Mouse (Mus musculus) cerebellum, adult 2 months (tissue): Measurements from ENCODE around the gene Mtfp1. TPM values are rescaled to one million over a fixed set of nuclear protein-coding genes. Genes with fewer than 3 reads are reported as not detected.
"Not testable (repeated sequence)": the region's sequence is repeated elsewhere in the genome, so short reads cannot be mapped to it uniquely, and the experiment has no call there.

Source experiments
- DNase-seq, 2 experiments: peaks; one replicate each; pipeline ENCODE4 v3.0.0; 2021
- H3K27ac ChIP-seq: fragments of 200-500 bp; 2 replicates; pipeline ENCODE4 v1.5.1; 2012; ENCODE audit warnings: low read length, control low read depth, inconsistent platforms; ENCODE audit not compliant: insufficient read depth
- H3K27me3 ChIP-seq: fragments of 200-500 bp; 2 replicates; pipeline ENCODE4 v1.6.1; 2012; ENCODE audit warnings: inconsistent platforms, mild to moderate bottlenecking, low read length, moderate library complexity; ENCODE audit not compliant: control insufficient read depth, insufficient read depth
- H3K4me1 ChIP-seq: fragments of 200-500 bp; 2 replicates; pipeline ENCODE4 v1.6.1; 2011; ENCODE audit warnings: low read length; ENCODE audit not compliant: control insufficient read depth, insufficient read depth
- H3K4me3 ChIP-seq: fragments of 200-500 bp; replicated peaks from 2 replicates; pipeline ENCODE3; 2011; ENCODE audit warnings: mild to moderate bottlenecking, low read depth, low read length, control low read depth; ENCODE audit not compliant: insufficient read depth
- CTCF ChIP-seq: fragments of 200-500 bp; IDR thresholded peaks from 2 replicates; pipeline ENCODE4 v1.5.1; 2011; ENCODE audit warnings: low read depth, mild to moderate bottlenecking, control low read depth, low read length, moderate library complexity, borderline replicate concordance; ENCODE audit not compliant: insufficient read depth
- POLR2A ChIP-seq: fragments of 200-500 bp; IDR thresholded peaks from 2 replicates; pipeline ENCODE4 v1.6.1; 2011; ENCODE audit warnings: low read length, control low read depth, borderline replicate concordance; ENCODE audit not compliant: insufficient read depth
- WGBS: fragments of 180-500 bp; shearing (Covaris S2); methylation state at CpG from one replicate; pipeline ENCODE4 v1.1.7; 2018; 5-methylcytosine and 5-hydroxymethylcytosine counted together
- polyA plus RNA-seq: library from polyadenylated mRNA; depleted of rRNA; stranded (reverse); fragments of >200 nt; gene quantifications from 2 replicates; pipeline ENCODE4 v1.2.3, GENCODE M21; 2012

Mtfp1 gene
- polyA plus RNA-seq, 1 experiment, result 65.2 TPM

DNA sequence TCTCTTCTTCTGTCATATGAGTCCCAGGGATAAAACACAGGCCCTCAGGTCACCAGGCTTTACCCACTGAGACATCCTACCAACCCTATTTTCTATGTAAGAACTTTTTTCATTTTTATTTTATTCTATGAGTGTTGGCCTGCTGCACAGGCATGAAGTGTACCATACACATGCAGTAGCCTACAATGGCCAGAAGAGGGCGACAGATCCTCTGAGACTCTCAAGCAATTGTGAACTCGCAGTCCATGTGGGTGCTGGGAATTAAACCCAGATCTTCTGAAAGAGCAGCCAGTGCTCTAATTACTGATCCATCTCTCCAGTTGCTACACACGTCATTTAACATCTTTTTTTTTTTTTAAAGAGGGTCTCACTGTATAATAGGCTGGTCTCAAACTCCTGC, 38.2 kb upstream of the Mtfp1 start:
- H3K27me3 ChIP-seq, result no peaks in the 10 kb centered on the region
- no peak overlapping the region for H3K4me3 ChIP-seq
- no peak for TF ChIP-seq POLR2A
- TF ChIP-seq CTCF, result peak; percentile 26
- peaks cover 5% of the 10 kb centered on the region; the same call in 1 of the 2 replicates for H3K4me1 ChIP-seq
- 58% methylated on average over 3 of the region's 3 CpGs for WGBS
- DNase-seq, result peak in 1 of 2 experiments; percentile 24
- H3K27ac ChIP-seq, result no peak overlapping the region

DNA sequence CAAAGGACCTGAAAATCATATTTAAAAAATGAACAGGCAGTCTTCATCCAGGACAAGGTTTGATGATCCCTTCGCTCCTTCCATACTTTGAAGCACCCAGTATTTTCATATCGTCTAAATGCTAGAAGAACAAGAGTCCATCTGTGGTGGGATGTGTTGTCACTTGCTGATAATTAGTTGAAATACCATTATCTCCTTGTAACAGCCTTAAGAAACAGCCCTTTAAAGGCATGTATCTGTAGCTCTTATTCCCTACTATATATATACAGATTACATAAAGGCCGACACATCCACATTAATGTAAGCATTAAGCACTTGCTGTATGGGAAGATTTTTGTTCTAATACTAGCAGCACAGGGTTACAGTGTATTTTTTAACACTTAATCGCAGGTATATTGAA, 33.2 kb upstream of the Mtfp1 start:
- not testable (repeated sequence) for DNase-seq, H3K4me3 ChIP-seq

DNA sequence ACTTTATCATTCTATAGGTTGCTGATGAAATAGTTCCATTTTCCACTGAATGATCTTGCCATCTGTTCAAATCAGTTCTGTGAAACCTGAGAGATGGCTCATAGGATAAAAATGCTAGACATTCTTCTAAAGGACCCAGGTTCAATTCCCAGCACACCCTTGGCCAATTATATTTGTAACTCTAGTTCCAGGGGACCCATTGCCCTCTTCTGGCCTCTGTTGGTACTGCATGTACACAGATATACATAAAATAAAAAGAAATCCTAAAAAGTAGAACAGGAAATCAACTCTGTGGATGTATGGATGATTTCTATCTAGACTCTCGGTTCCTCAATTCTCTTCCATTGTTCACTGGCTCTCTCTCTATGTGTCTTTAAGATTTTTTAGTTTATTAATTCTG, 31.8 kb upstream of the Mtfp1 start:
- TF ChIP-seq POLR2A (no peak), CTCF (no peak)
- WGBS, result 98% methylated on average over 1 of the region's 1 CpGs
- Histone ChIP-seq H3K4me1 (no peaks in the 10 kb centered on the region), H3K4me3 (no peak overlapping the region), H3K27ac (no peak overlapping the region), H3K27me3 (no peaks in the 10 kb centered on the region)
- no peak for DNase-seq

More for the DNA sequence above, 33.2 kb upstream of the Mtfp1 start:
- 96% methylated on average over 4 of the region's 4 CpGs for WGBS
- H3K27me3 ChIP-seq, H3K27ac ChIP-seq, H3K4me1 ChIP-seq: not testable (repeated sequence)

DNA sequence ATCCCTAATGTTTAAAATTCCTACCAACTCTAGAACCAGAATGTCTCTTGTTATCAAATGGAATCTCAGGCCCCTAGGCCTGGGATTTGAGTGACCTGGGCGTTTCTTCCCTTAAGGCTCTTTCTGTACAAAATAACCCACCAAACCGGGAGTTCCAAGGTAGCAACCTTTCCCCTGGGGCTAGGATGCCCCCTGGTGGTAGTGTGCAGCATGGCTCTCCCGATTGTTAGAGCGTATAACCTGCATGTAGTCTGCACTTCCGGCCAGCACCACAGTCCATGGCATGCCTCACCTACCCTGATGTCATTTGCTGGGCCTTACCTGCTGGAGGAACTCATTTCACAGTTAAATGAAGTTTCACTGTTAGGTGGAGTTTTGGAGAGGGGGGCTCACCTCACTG, 28.7 kb upstream of the Mtfp1 start:
- TF ChIP-seq CTCF, result peak; percentile 58
- no peak for TF ChIP-seq POLR2A
- WGBS, result 55% methylated on average over 5 of the region's 5 CpGs
- no peak overlapping the region for H3K4me3 ChIP-seq
- no peak overlapping the region for H3K27ac ChIP-seq
- H3K27me3 ChIP-seq, result no peaks in the 10 kb centered on the region
- no peaks in the 10 kb centered on the region for H3K4me1 ChIP-seq
- no peak for DNase-seq

DNA sequence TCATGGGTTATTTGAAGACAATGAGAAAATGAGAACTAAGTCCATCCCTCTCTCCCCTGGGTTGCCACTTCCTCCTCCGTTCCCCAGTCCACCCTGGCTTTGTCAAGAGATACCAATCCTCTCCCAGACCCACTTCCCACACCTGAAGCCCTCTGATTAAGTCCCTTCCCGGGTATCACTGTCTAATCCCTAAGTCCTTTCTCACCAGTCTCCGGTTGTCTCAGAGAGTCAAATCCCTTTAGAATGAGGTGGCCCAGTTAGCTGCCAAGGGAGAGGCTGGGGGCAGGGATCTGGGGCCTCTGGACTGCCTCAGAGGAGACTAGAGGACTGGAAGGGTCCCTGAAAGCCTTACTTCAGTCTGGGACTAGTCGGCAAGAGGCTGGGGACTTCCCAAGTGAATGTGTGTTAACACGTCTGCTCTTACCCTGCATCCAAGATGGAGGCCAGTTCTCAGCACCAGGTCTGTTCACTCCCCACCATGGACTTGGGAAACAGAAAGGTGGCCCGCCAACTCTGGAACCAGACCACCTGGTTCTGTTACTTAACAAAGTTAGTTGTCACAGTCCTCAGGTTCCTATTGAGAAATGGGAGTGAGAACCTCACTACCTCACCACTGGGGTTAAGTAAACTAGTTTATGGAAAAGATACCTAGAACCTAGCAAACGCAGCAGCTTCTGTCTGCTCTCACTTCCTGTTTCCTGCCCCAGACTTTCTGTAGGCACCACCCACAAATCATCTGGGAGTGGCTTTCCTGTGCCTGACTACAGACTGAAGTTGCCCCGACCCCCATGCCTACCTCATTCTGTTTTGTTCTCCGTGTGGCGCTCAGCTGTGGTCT, 27.7 kb upstream of the Mtfp1 start, which contains the start of gene Sec14l2:
Sec14l2 (minus strand) TSS at position 674 of the 838 bp plus-strand sequence.
- Histone ChIP-seq H3K27me3 (no peaks in the 10 kb centered on the region), H3K27ac (no peak within 1 kb of the TSS), H3K4me1 (no peaks in the 10 kb centered on the region), H3K4me3 (no peak within 1 kb of the TSS)
- DNase-seq, result no peak
- WGBS, result 80% methylated on average over 10 of the region's 10 CpGs
- TF ChIP-seq CTCF (no peak), POLR2A (no peak)

DNA sequence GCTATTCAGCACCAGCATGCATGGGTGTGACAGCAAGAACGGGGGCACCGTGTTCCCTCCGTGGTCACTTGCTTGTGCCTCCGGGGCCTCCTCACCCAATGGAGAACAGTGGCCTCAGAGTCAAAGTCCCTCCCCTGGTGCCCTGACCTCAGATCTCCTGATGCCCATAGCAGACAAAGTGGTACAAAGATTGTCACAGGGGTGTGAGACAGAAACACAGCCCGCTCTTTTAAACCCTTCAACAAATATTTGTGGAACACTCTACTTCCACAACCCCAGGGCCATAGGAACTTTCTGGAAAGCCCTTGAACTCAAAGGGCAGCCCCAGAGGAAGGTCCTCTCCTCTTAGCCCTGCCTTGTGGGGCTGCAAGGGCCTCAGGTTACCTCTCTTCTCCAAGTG, 27.0 kb upstream of the Mtfp1 start:
- H3K4me3 ChIP-seq, result no peak overlapping the region
- TF ChIP-seq CTCF (no peak), POLR2A (no peak)

DNA sequence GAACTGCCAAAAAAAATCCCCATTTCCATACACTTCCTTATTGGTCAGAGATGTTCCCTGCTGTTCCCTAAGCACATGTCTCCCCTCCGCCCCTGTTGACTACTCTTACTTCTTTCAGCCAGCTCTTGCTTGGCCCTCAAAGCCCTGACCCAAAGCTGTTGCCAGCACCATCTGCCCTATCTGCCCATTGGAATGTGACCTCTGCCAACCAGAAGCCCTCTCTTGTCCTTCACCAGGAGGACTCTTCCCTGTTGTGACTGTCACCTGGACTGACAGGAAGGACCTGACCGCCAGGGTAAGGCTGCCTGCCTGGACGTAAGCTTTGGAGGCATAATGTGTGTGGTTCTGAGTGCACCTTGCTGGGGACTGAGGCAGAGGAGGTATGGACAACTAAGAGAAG, 26.4 kb upstream of the Mtfp1 start:
- TF ChIP-seq CTCF (no peak), POLR2A (no peak)
- 64% methylated on average over 3 of the region's 3 CpGs for WGBS
- Histone ChIP-seq H3K27ac (no peak overlapping the region), H3K4me3 (no peak overlapping the region), H3K27me3 (no peaks in the 10 kb centered on the region), H3K4me1 (peaks cover 6% of the 10 kb centered on the region; the same call in 1 of the 2 replicates)
- DNase-seq, result no peak

More for the DNA sequence above, 27.0 kb upstream of the Mtfp1 start:
- peaks cover 4% of the 10 kb centered on the region; the same call in 1 of the 2 replicates for H3K4me1 ChIP-seq
- 82% methylated on average over 5 of the region's 5 CpGs for WGBS
- no peak for DNase-seq
- no peak overlapping the region for H3K27ac ChIP-seq
- H3K27me3 ChIP-seq, result no peaks in the 10 kb centered on the region

DNA sequence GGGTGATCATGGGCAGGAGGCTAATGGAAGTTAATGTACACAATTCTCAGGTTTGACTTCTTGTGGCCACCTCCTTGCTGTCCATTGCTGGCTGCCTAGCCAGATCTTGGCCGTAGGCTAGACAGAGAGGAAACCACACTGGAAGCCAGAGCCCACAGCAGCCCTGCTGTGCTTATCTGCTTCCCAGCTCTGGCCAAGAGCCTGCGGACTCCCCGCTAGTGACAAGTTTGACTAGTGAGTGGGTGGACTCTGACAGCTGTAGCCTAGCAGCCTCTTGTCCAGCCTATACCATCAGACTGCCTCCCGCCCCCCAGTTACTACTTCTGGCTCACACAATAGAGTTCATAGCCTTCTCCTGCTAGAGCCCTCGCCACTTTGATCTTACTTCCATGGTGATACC, 24.4 kb upstream of the Mtfp1 start:
- Histone ChIP-seq H3K4me1 (peaks cover 8% of the 10 kb centered on the region; the same call in 1 of the 2 replicates), H3K27me3 (no peaks in the 10 kb centered on the region), H3K4me3 (no peak overlapping the region), H3K27ac (no peak overlapping the region)
- 73% methylated on average over 5 of the region's 5 CpGs for WGBS
- DNase-seq, result no peak
- TF ChIP-seq POLR2A (no peak), CTCF (no peak)
